Mouse (Mus musculus): ENCODE measurements around the gene Serpinb13. TPM values are rescaled to one million over a fixed set of nuclear protein-coding genes. Genes with fewer than 3 reads are reported as not detected.
A peak's percentile ranks its signal among the peaks of the same experiment; 100 is the strongest.
"Not testable (repeated sequence)": the region's sequence is repeated elsewhere in the genome, so short reads cannot be mapped to it uniquely, and the experiment has no call there.

Serpinb13 gene
- total RNA-seq (2022), result under 1 TPM in 3 of 4 experiments, not detected in 1; 0.15 to 0.46 (median 0.31) TPM

GRCm38 (mm10) chr1:106980684-106981083 is at the start of gene Serpinb13:
TSS of gene Serpinb13 (plus strand) at chr1:106980984.
- DNase-seq, result no peak

DNA sequence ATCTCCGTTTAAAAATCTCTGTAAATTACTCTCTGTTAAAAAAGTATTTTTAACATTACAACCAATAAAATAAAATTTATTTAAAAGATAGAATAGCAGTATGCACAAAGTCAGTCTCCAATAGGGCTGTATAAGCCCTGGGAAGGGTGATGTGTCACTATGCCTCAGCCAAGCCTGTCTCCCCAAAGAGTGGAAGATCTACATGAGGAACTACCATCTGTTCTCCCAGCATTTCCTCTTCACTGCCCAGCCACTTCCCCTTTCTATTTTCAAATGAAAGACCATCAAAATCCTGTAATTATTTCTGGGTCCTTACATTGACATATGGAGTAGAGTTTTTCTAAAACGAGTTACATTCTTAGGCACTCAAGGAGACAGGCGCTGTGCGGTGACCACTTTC is 48.8 kb upstream of the Serpinb13 start:
- no peak for DNase-seq

GRCm38 (mm10) chr1:106933658-106934057 is 47.1 kb upstream of the Serpinb13 start:
- no peak for DNase-seq

GRCm38 (mm10) chr1:106934265-106934664 is 46.5 kb upstream of the Serpinb13 start, which contains the start of gene Serpinb12:
TSS of gene Serpinb12 (plus strand) at chr1:106934449.
- no peak for DNase-seq

GRCm38 (mm10) chr1:106947217-106947616 is 33.6 kb upstream of the Serpinb13 start:
- no peak for DNase-seq

- DNase-seq, result no peak
Measured at GRCm38 (mm10) chr1:106959981-106960380, 20.8 kb upstream of the Serpinb13 start.

GRCm38 (mm10) chr1:106961023-106961422 is 19.8 kb upstream of the Serpinb13 start:
- no peak for DNase-seq

DNA sequence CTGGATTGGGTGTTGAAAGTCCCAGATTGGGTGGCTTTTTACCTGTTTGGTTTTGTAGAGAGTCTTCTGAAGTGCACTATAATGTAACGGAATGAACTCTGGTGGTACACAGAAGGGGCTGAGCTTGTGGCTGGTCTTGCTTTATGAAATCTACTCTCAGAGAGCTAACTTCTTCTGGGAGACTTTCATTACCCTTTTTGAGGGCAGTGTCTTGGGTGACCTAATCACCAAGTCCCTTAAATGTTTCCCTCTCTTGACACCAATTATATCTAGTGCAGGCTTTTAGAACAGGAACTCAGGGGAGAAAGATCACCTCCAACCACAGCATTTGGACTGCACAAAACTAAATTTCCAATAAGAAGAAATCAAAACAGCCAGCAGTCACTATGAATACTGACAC is 2.3 kb downstream of the Serpinb13 start:
- no peak for DNase-seq

DNA sequence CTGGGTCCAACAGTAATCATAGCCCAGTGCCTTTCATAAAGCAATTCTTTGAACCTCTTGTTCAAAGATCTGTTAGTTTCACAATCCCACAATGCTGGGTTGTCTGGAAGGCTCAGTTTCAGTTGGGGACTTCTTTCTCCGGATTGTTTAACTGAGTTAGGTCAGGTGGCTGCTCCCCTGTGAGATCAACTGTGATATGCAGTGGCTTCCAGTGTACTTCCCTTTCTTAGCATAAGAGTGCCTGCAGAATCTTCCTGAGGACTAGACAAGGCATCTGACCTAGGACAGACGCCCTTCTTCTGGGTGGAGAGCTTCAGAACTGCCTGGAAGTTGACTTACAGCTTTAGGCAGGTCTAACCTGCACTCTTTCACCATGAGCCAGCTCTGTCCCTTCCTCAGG is 3.1 kb downstream of the Serpinb13 start:
- DNase-seq, result no peak

DNA sequence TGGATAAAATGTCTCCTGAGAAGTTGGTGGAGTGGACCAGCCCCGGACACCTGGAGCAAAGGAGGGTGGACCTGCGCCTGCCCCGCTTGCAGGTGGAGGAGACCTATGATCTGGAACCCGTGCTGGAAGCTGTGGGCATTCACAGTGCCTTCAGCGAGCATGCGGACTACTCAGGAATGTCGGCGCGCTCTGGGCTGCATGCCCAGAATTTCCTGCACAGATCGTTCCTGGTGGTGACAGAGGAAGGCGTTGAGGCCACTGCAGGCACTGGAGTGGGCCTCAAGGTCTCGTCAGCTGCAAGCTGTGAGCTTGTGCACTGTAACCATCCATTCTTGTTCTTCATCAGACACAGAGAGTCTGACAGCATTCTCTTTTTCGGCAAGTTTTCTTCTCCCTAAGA is 19.6 kb downstream of the Serpinb13 start:
- peak; percentile 23 for DNase-seq

DNA sequence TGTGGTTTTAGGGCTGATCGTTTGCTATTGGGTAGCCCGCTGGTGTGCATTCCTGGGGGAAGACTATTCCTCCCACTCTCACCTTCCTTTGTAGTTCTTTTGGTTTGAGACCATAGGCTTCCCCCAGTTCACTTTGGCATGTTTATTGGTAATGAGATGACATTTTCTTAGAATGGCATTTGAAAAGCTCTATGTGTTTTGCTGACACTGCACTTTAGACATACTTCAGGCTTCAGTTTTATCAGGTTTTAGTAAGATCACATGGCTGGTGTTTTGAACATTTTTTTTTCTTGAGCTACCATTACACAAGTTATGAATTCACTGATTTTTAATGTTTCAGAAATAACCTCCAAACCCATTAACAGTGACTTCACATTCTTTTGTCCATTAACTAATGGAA is 21.0 kb downstream of the Serpinb13 start:
- DNase-seq, result no peak

DNA sequence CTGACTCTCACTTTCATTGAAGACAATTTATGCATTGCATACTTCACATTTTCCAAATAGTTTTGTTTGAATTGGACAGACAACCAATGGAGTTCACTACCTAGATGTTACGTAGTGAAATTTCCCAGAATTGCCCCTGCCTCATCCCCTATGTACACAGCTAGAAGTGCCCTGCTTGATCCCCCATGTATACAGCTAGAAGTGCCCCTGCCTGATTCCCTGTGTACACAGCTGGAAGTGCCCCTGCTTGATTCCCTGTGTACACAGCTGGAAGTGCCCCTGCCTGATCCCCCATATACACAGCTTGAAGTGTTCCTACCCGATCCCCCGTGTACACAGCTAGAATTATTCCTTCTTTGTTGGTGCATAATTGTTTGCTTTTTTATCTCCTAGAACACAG is 25.5 kb downstream of the Serpinb13 start:
- DNase-seq, result no peak

DNA sequence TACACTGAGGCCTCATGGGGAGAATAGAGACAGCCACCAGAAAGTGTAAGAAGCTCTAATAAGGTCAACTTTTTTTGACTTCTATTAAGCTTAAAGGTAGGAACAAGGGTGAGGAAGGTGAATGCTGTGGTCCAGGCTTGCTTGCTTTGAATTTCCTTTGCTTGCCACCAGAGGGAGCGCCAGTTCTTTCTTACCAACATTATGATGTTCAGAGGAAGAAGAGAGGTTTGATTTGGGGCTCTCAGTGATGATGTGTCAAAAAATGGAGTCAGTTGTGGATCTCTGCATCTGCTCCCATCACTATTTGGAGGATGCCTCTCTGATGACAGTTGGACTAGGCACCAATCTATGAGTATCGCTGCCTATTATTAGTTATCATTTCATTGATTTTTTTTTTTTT is 33.7 kb downstream of the Serpinb13 start:
- DNase-seq, result no peak

DNA sequence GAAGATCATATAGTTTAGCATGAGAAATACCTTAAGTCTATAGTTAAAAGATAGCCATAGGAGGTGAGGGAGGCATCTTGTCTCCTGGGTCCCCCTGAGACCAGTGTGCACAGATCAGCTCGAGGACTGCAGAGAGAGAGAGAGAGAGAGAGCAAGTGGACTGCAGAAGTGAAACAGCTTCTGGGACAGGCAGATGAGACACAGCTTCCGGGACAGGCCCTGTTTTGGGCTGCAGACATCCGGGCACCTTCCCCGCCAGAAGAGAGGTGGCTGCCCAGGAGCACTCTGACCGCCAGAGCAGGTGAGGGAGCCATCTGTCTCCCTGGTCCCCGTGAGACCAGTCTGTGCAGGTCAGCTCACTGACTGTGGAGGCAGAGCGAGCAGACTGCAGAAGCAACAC is 34.4 kb downstream of the Serpinb13 start:
- no peak for DNase-seq

GRCm38 (mm10) chr1:107025886-107026285 is 45.1 kb downstream of the Serpinb13 start:
- DNase-seq, result no peak

GRCm38 (mm10) chr1:107034236-107034635 is 53.5 kb downstream of the Serpinb13 start:
- not testable (repeated sequence) for DNase-seq

Other genes starting within 250 kb of the Serpinb13 start
- 10 to 100 TPM; 43.0 to 45.7 (median 45.4) TPM for gene Kdsr, start 221.3 kb upstream of the Serpinb13 start, total RNA-seq (2022)
- 100 to 1,000 TPM in 3 of 4 experiments, 10 to 100 TPM in 1; 98.5 to 116 (median 108) TPM for gene Vps4b, start 184.3 kb upstream of the Serpinb13 start, total RNA-seq (2022)
- not detected for gene Serpinb5, start 119.8 kb upstream of the Serpinb13 start, total RNA-seq (2022)
- gene Serpinb12, start 46.5 kb upstream of the Serpinb13 start, total RNA-seq (2022), result not detected
- gene Serpinb3a, start 71.3 kb downstream of the Serpinb13 start, total RNA-seq (2022), result not detected
- gene Serpinb3d, start 102.5 kb downstream of the Serpinb13 start, total RNA-seq (2022), result not detected